Mouse (Mus musculus) lung, adult 2 months (tissue): ENCODE results near the gene Foxp1.

Experiments used
- CTCF ChIP-seq: fragments of 200-500 bp; IDR thresholded peaks from 2 replicates; pipeline ENCODE4 v1.5.1; 2011; ENCODE audit warnings: mild to moderate bottlenecking, low read length, control low read depth; ENCODE audit not compliant: insufficient read depth
- POLR2A ChIP-seq: fragments of 200-500 bp; IDR thresholded peaks from 2 replicates; pipeline ENCODE4 v1.6.1; 2011; ENCODE audit warnings: low read depth, mild to moderate bottlenecking, control low read depth, low read length, borderline replicate concordance; ENCODE audit errors: extremely low read depth

DNA sequence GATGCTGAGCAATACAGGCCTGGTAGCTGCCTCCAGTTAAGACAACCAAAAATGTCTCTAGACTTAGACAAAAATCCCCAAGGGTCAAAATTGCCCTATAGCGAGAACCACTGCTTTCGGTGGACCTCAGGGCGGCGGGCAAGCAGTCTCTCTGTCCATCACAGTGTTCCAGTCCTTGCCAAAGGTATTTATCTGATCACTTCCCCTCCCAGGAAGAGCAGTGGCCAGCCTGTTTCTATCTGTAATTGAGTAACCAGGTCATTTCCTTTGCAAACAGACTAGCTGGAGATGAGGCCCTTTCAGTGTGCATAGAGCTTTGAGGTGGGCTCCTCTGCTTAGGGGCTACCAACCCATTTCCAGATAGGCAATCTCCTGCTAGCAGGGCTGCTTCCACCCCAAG, 9.9 kb upstream of the Foxp1 start:
- TF ChIP-seq CTCF = no peak
- TF ChIP-seq POLR2A = no peak
